Mouse (Mus musculus) MEL (cell line): ENCODE results near the gene Olfr993. TPM values are rescaled to one million over a fixed set of nuclear protein-coding genes. Genes with fewer than 3 reads are reported as not detected.

Experiments
- polyA plus RNA-seq, 2 experiments: library from polyadenylated mRNA; stranded (reverse) in 1 of 2; unstranded in 1 of 2; fragments of >175 nt in 1 of 2; fragments of >200 nt in 1 of 2; gene quantifications; 2 replicates each; pipeline versions ENCODE4 v1.2.1 to v1.2.4; 2012; ENCODE audit warnings: low replicate concordance in 2 of 2, low read depth in 1 of 2; ENCODE audit not compliant: insufficient read length in 2 of 2, insufficient read depth in 1 of 2, missing spikeins in 1 of 2
- total RNA-seq: library from RNA; depleted of rRNA; stranded (reverse); fragments of 300-350 nt; gene quantifications from 2 replicates; pipeline ENCODE4 v1.2.3, GENCODE M21; 2012; rRNA removed

Gene Olfr993
- total and polyA plus RNA-seq, 3 experiments, result not detected

Other genes with a start within 250 kb of the Olfr993 start
- not detected in 2 replicates for gene Lrrc55, start 217.7 kb downstream of the Olfr993 start, total RNA-seq
- not detected for gene Lrrc55, start 217.7 kb downstream of the Olfr993 start, polyA plus RNA-seq
- not detected in 2 replicates for gene Olfr987, start 75.6 kb downstream of the Olfr993 start, total RNA-seq
- gene Olfr987, start 75.6 kb downstream of the Olfr993 start, polyA plus RNA-seq, result not detected
- gene Olfr988, start 51.6 kb downstream of the Olfr993 start, total RNA-seq, result not detected in 2 replicates
- gene Olfr988, start 51.6 kb downstream of the Olfr993 start, polyA plus RNA-seq, result not detected
- not detected in 2 replicates for gene Olfr992, start 5.4 kb downstream of the Olfr993 start, total RNA-seq
- not detected for gene Olfr992, start 5.4 kb downstream of the Olfr993 start, polyA plus RNA-seq
- not detected in 2 replicates for gene Olfr994, start 21.6 kb upstream of the Olfr993 start, total RNA-seq
- not detected for gene Olfr994, start 21.6 kb upstream of the Olfr993 start, polyA plus RNA-seq
- not detected in 2 replicates for gene Olfr995, start 28.8 kb upstream of the Olfr993 start, total RNA-seq
- gene Olfr995, start 28.8 kb upstream of the Olfr993 start, polyA plus RNA-seq, result not detected
- gene 4833423E24Rik, start 104.1 kb upstream of the Olfr993 start, total RNA-seq, result not detected in 2 replicates
- gene 4833423E24Rik, start 104.1 kb upstream of the Olfr993 start, polyA plus RNA-seq, result not detected
- gene Olfr996, start 164.3 kb upstream of the Olfr993 start, total RNA-seq, result not detected in 2 replicates
- not detected for gene Olfr996, start 164.3 kb upstream of the Olfr993 start, polyA plus RNA-seq
- not detected in 2 replicates for gene Olfr998, start 174.1 kb upstream of the Olfr993 start, total RNA-seq
- not detected for gene Olfr998, start 174.1 kb upstream of the Olfr993 start, polyA plus RNA-seq
- not detected in 2 replicates for gene Olfr1000, start 197.0 kb upstream of the Olfr993 start, total RNA-seq
- not detected for gene Olfr1000, start 197.0 kb upstream of the Olfr993 start, polyA plus RNA-seq
- gene Olfr1002, start 235.8 kb upstream of the Olfr993 start, total RNA-seq, result not detected in 2 replicates
- not detected for gene Olfr1002, start 235.8 kb upstream of the Olfr993 start, polyA plus RNA-seq
- gene Olfr154, start 249.6 kb upstream of the Olfr993 start, total RNA-seq, result not detected in 2 replicates
- gene Olfr154, start 249.6 kb upstream of the Olfr993 start, polyA plus RNA-seq, result not detected